Mouse (Mus musculus) layer of hippocampus, postnatal 14 days (tissue): ENCODE results near the gene Dbi. TPM values are rescaled to one million over a fixed set of nuclear protein-coding genes. Genes with fewer than 3 reads are reported as not detected.

Experiments used
- DNase-seq, 2 experiments: peaks; one replicate each; pipeline ENCODE4 v3.0.0; 2021 to 2022; ENCODE audit warnings: low spot score in 2 of 2, mixed read lengths in 1 of 2
- long read RNA-seq, 2 experiments: library from polyadenylated mRNA; stranded (forward); transcript quantifications; one replicate each; pipeline ENCODE4 v2.0.0; 2021
- total RNA-seq, 2 experiments: library from RNA; stranded (reverse); gene quantifications; 2 replicates each; pipeline ENCODE4 v1.2.3; 2021

Dbi gene
- 100 to 1,000 TPM; 458 to 509 TPM for total RNA-seq
- long read RNA-seq, experiment 1, transcript Dbi-201 (4 exons, 569 nt), result major isoform, 298 of 305 reads
- long read RNA-seq, experiment 1, partial matches to known transcripts, result 1 of 305 reads
- long read RNA-seq, experiment 1, other reads (novel, unspliced or antisense), result 1 of 305 reads
- long read RNA-seq, experiment 2, transcript Dbi-202 (3 exons, 504 nt), result minor isoform, 8 of 929 reads
- long read RNA-seq, experiment 2, transcript Dbi-201 (4 exons, 569 nt), result major isoform, 905 of 929 reads
- long read RNA-seq, experiment 2, transcript Dbi-203 (4 exons, 396 nt), result minor isoform, 6 of 929 reads
- long read RNA-seq, experiment 2, partial matches to known transcripts, result 5 of 929 reads
- long read RNA-seq, experiment 2, other reads (novel, unspliced or antisense), result 2 of 929 reads

- DNase-seq, result peak; percentile 95 to 99
Measured at GRCm38 (mm10) chr1:120120969-120121811, at the start of gene Dbi, which contains the start of gene 3110009E18Rik. Dbi (minus strand) TSS chr1:120121078. 3110009E18Rik (plus strand) TSS chr1:120121187.

- DNase-seq, result no peak
Measured at GRCm38 (mm10) chr1:120170307-120170706, 49.4 kb upstream of the Dbi start.

GRCm38 (mm10) chr1:120168674-120169073 lies 47.8 kb upstream of the Dbi start:
- DNase-seq, result no peak

- no peak for DNase-seq
Measured at GRCm38 (mm10) chr1:120168016-120168415, 47.1 kb upstream of the Dbi start.

- DNase-seq, result no peak
Measured at GRCm38 (mm10) chr1:120162616-120163015, 41.7 kb upstream of the Dbi start.

GRCm38 (mm10) chr1:120161502-120161901 lies 40.6 kb upstream of the Dbi start:
- DNase-seq, result no peak

GRCm38 (mm10) chr1:120158474-120159127 lies 37.7 kb upstream of the Dbi start:
- no peak for DNase-seq

- peak in 1 of 2 experiments; percentile 14 for DNase-seq
Measured at GRCm38 (mm10) chr1:120155325-120155724, 34.4 kb upstream of the Dbi start.

- peak in 1 of 2 experiments; percentile 26 for DNase-seq
Measured at GRCm38 (mm10) chr1:120154232-120154631, 33.4 kb upstream of the Dbi start.

GRCm38 (mm10) chr1:120146994-120147393 lies 26.1 kb upstream of the Dbi start:
- DNase-seq, result no peak

GRCm38 (mm10) chr1:120145527-120146216 lies 24.8 kb upstream of the Dbi start:
- DNase-seq, result no peak

- DNase-seq, result no peak
Measured at GRCm38 (mm10) chr1:120142551-120142950, 21.7 kb upstream of the Dbi start.

GRCm38 (mm10) chr1:120140144-120140693 lies 19.3 kb upstream of the Dbi start:
- DNase-seq, result no peak

- no peak for DNase-seq
Measured at GRCm38 (mm10) chr1:120138923-120139540, 18.2 kb upstream of the Dbi start.

- no peak for DNase-seq
Measured at GRCm38 (mm10) chr1:120135934-120136786, 15.3 kb upstream of the Dbi start.

- no peak for DNase-seq
Measured at GRCm38 (mm10) chr1:120132376-120132775, 11.5 kb upstream of the Dbi start.

- DNase-seq, result no peak
Measured at GRCm38 (mm10) chr1:120126318-120126717, 5.4 kb upstream of the Dbi start.

GRCm38 (mm10) chr1:120125471-120125870 lies 4.6 kb upstream of the Dbi start:
- no peak for DNase-seq

- no peak for DNase-seq
Measured at GRCm38 (mm10) chr1:120124839-120125238, 4.0 kb upstream of the Dbi start.
